Mouse (Mus musculus) embryonic facial prominence, embryonic 14.5 days (tissue): ENCODE results near the gene Ppp1r32. TPM values are rescaled to one million over a fixed set of nuclear protein-coding genes. Genes with fewer than 3 reads are reported as not detected.

ENCODE experiments used
- ATAC-seq: fragments of 200-750 bp; cut with Nextera tagmentation; 2 replicates; pipeline ENCODE4 v1.8.0; 2017; ENCODE audit warnings: low read depth, moderate number of reproducible peaks, moderate TSS enrichment
- DNase-seq: peaks from one replicate; pipeline ENCODE4 v3.0.0-alpha.2; 2015; ENCODE audit warnings: low spot score
- H3K27ac ChIP-seq: fragments of 300-500 bp; sonication (generic); replicated peaks from 2 replicates; pipeline ENCODE4 v1.5.1; 2014; ENCODE audit warnings: low read depth, mild to moderate bottlenecking, low read length, moderate library complexity
- H3K27me3 ChIP-seq: fragments of 300-500 bp; sonication (generic); replicated peaks from 2 replicates; pipeline ENCODE4 v1.6.1; 2014; ENCODE audit warnings: low read length; ENCODE audit not compliant: control insufficient read depth, insufficient read depth
- H3K36me3 ChIP-seq: fragments of 300-500 bp; sonication (generic); 2 replicates; pipeline ENCODE4 v1.6.1; 2014; ENCODE audit warnings: low read length, mixed read lengths; ENCODE audit not compliant: control insufficient read depth, insufficient read depth
- H3K4me1 ChIP-seq: fragments of 300-500 bp; sonication (generic); 2 replicates; pipeline ENCODE4 v1.6.1; 2014; ENCODE audit warnings: antibody characterized with exemption, low read length; ENCODE audit not compliant: control insufficient read depth, insufficient read depth
- H3K4me2 ChIP-seq: fragments of 300-500 bp; sonication (generic); 2 replicates; pipeline ENCODE4 v1.6.1; 2014; ENCODE audit warnings: low read depth, mild to moderate bottlenecking, low read length, moderate library complexity, mixed read lengths
- H3K4me3 ChIP-seq: fragments of 300-500 bp; sonication (generic); 2 replicates; pipeline ENCODE4 v1.5.1; 2014; ENCODE audit warnings: low read depth, mild to moderate bottlenecking, low read length
- H3K9ac ChIP-seq: fragments of 300-500 bp; sonication (generic); 2 replicates; pipeline ENCODE4 v1.6.1; 2014; ENCODE audit warnings: low read depth, mild to moderate bottlenecking, low read length, moderate library complexity, mixed read lengths
- H3K9me3 ChIP-seq: fragments of 300-500 bp; sonication (generic); 2 replicates; pipeline ENCODE4 v1.6.1; 2016; ENCODE audit warnings: low read length; ENCODE audit not compliant: control insufficient read depth
- WGBS: fragments of 180-500 bp; shearing (Covaris S2); extraction: QIAGEN DNeasy Blood & Tissue Kit; methylation state at CpG from one replicate; pipeline ENCODE4 v1.1.7; 2014; 5-methylcytosine and 5-hydroxymethylcytosine counted together
- polyA plus RNA-seq: library from polyadenylated mRNA; unstranded; fragments of >200 nt; fragmentation: Nextera tagmentation; extraction: Ambion mirVana; gene quantifications from 2 replicates; pipeline ENCODE4 v1.2.1, GENCODE M21; 2014

The Ppp1r32 gene
- polyA plus RNA-seq, 1 experiment from 2014 or later = 2.5 TPM

- 28% methylated on average over 21 of the region's 25 CpGs for WGBS
- Histone ChIP-seq H3K27ac (no peak overlapping the region), H3K4me1 (peaks cover 19% of the 10 kb centered on the region), H3K9me3 (no peaks in the 10 kb centered on the region), H3K9ac (no peak overlapping the region), H3K27me3 (peaks cover 13% of the 10 kb centered on the region), H3K4me3 (no peak overlapping the region), H3K4me2 (no peak overlapping the region), H3K36me3 (no peaks in the 10 kb centered on the region)
- no peak for ATAC-seq
- no peak for DNase-seq
These were observed 56.4 kb downstream of the Ppp1r32 start for GRCm38 (mm10) chr19:10426312-10426711.

GRCm38 (mm10) chr19:10425484-10426270, 57.1 kb downstream of the Ppp1r32 start:
- ATAC-seq = no peak
- Histone ChIP-seq H3K27ac (no peak overlapping the region), H3K36me3 (no peaks in the 10 kb centered on the region), H3K4me3 (no peak overlapping the region), H3K4me2 (no peak overlapping the region), H3K27me3 (peaks cover 13% of the 10 kb centered on the region), H3K9me3 (no peaks in the 10 kb centered on the region), H3K9ac (no peak overlapping the region), H3K4me1 (peaks cover 19% of the 10 kb centered on the region)
- 42% methylated on average over 12 of the region's 13 CpGs for WGBS
- DNase-seq = no peak

- H3K4me3 ChIP-seq = no peak overlapping the region
- no peak for ATAC-seq
- peaks cover 19% of the 10 kb centered on the region for H3K4me1 ChIP-seq
- DNase-seq = no peak
- H3K27me3 ChIP-seq = peaks cover 13% of the 10 kb centered on the region
- no peak overlapping the region for H3K27ac ChIP-seq
- no peak overlapping the region for H3K9ac ChIP-seq
- H3K9me3 ChIP-seq = no peaks in the 10 kb centered on the region
- no peak overlapping the region for H3K4me2 ChIP-seq
- 58% methylated on average over 1 of the region's 1 CpGs for WGBS
- no peaks in the 10 kb centered on the region for H3K36me3 ChIP-seq
These were observed 58.0 kb downstream of the Ppp1r32 start for GRCm38 (mm10) chr19:10424751-10425150.

Other genes with a start within 250 kb of the Ppp1r32 start
- 0.87 and 0.96 TPM in 2 replicates for gene Myrf, start 242.2 kb downstream of the Ppp1r32 start, polyA plus RNA-seq
- gene Dagla, start 178.1 kb downstream of the Ppp1r32 start, polyA plus RNA-seq = 2.8 and 2.9 TPM in 2 replicates
- gene Syt7, start 93.8 kb downstream of the Ppp1r32 start, polyA plus RNA-seq = 1.4 and 2.0 TPM in 2 replicates
- gene Lrrc10b, start 25.5 kb downstream of the Ppp1r32 start, polyA plus RNA-seq = 0.68 and 1.4 TPM in 2 replicates
- gene Cpsf7, start 42.3 kb upstream of the Ppp1r32 start, polyA plus RNA-seq = 50.9 TPM in 2 replicates
- 57.0 and 62.1 TPM in 2 replicates for gene Sdhaf2, start 43.2 kb upstream of the Ppp1r32 start, polyA plus RNA-seq
- gene Tmem216, start 73.3 kb upstream of the Ppp1r32 start, polyA plus RNA-seq = 42.6 and 49.7 TPM in 2 replicates
- gene Cyb561a3, start 94.2 kb upstream of the Ppp1r32 start, polyA plus RNA-seq = 17.8 and 20.7 TPM in 2 replicates
- gene Tmem138, start 94.4 kb upstream of the Ppp1r32 start, polyA plus RNA-seq = 30.8 and 34.1 TPM in 2 replicates
- gene Ddb1, start 122.4 kb upstream of the Ppp1r32 start, polyA plus RNA-seq = 349 and 405 TPM in 2 replicates
- gene Tkfc, start 122.7 kb upstream of the Ppp1r32 start, polyA plus RNA-seq = 13.9 and 15.4 TPM in 2 replicates
- gene Vwce, start 151.3 kb upstream of the Ppp1r32 start, polyA plus RNA-seq = 1.5 and 1.8 TPM in 2 replicates
- 0.14 TPM in 1 of 2 replicates, not detected in the other for gene Pga5, start 195.1 kb upstream of the Ppp1r32 start, polyA plus RNA-seq
- gene Vps37c, start 205.8 kb upstream of the Ppp1r32 start, polyA plus RNA-seq = 34.8 and 35.9 TPM in 2 replicates